In the genomic region with DNA sequence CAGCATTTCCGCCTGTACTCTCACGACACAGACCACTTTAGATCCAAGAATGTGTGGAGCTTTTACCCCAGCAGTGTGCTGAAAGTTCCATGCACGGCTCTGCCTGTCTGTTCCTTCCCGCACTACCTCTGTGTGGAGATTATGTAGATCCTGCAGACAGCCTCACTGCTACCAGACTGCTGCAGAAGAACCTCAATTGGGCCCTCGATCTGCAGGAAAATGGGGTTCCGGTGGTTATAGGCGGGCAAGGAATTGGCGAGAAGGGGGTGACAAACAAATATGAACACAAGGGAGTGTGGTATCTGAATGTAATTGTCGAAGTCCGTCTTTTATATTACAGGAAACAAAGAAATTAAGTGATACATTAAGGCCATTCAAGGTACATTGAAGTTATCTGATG, we compare ENCODE assay signal across 22 mouse cellular contexts.
"Had no signal": no experiment of that assay in that cellular context is flagged by ENCODE, and none has a peak within 500 bp of the region (broad histone marks: within the 10 kb centered on the region; RNA-seq: fewer than 3 reads in every experiment).

No protein-coding gene starts in this region.

- H3K9ac ChIP-seq: heart, embryonic 12.5 days; hindbrain, embryonic 12.5 days; hindbrain, embryonic 14.5 days; intestine, embryonic 15.5 days; limb, embryonic 13.5 days; limb, embryonic 15.5 days; liver, embryonic 12.5 days; liver, embryonic 14.5 days had no signal

- H3K4me3 ChIP-seq: gastrocnemius, adult 2 months; heart, embryonic 10.5 days; heart, embryonic 12.5 days; hindbrain, embryonic 10.5 days; hindbrain, embryonic 12.5 days; intestine, embryonic 15.5 days; layer of hippocampus, adult 2 months; limb, embryonic 13.5 days; limb, embryonic 15.5 days; liver, embryonic 12.5 days had no signal

- H3K27me3 ChIP-seq: heart, embryonic 12.5 days; hindbrain, embryonic 12.5 days; intestine, embryonic 15.5 days; limb, embryonic 13.5 days; limb, embryonic 15.5 days; liver, embryonic 12.5 days had no signal

- H3K9me3 ChIP-seq: heart, embryonic 10.5 days; heart, embryonic 12.5 days; hindbrain, embryonic 10.5 days; hindbrain, embryonic 12.5 days; intestine, embryonic 15.5 days; limb, embryonic 13.5 days; limb, embryonic 15.5 days; liver, embryonic 12.5 days had no signal

- H3K27ac ChIP-seq: gastrocnemius, adult 2 months; heart, embryonic 10.5 days; hindbrain, embryonic 10.5 days; hindbrain, embryonic 12.5 days; hindbrain, embryonic 14.5 days; intestine, embryonic 15.5 days; layer of hippocampus, adult 2 months; limb, embryonic 13.5 days; limb, embryonic 15.5 days; liver, embryonic 12.5 days; liver, embryonic 14.5 days had no signal

- DNase-seq: gastrocnemius, adult 2 months; gastrocnemius, postnatal 10 days; gastrocnemius, postnatal 25 days; heart, postnatal 10 days; heart, postnatal 4 days; kidney, adult 18-20 months; kidney, adult 8-10 months; kidney, postnatal 10 days; kidney, postnatal 25 days; kidney, postnatal 4 days; left cerebral cortex, postnatal 4 days had no signal

- H3K4me1 ChIP-seq: intestine, embryonic 15.5 days; liver, embryonic 12.5 days had no signal

- H3K36me3 ChIP-seq: heart, embryonic 10.5 days; heart, embryonic 12.5 days; hindbrain, embryonic 10.5 days; hindbrain, embryonic 12.5 days; intestine, embryonic 15.5 days; limb, embryonic 13.5 days; limb, embryonic 15.5 days; liver, embryonic 12.5 days had no signal
